Mouse (Mus musculus) brown adipose tissue, adult 24 weeks (tissue): ENCODE results near the gene Meaf6. TPM values are rescaled to one million over a fixed set of nuclear protein-coding genes. Genes with fewer than 3 reads are reported as not detected.

Source experiments
- polyA plus RNA-seq: library from polyadenylated mRNA; stranded (reverse); fragments of >200 nt; gene quantifications from 2 replicates; pipeline ENCODE4 v1.2.4, GENCODE M21; 2012; ENCODE audit not compliant: missing spikeins, insufficient read depth, insufficient read length

Meaf6 gene
- polyA plus RNA-seq, 1 experiment: 15.2 TPM

Other genes starting within 250 kb of the Meaf6 start
- 15.8 and 17.4 TPM in 2 replicates for gene Yrdc, start 234.5 kb upstream of the Meaf6 start, polyA plus RNA-seq
- gene 1110065P20Rik, start 233.9 kb upstream of the Meaf6 start, polyA plus RNA-seq: 37.8 and 44.1 TPM in 2 replicates
- 0.42 TPM in 1 of 2 replicates, not detected in the other for gene Maneal, start 223.0 kb upstream of the Meaf6 start, polyA plus RNA-seq
- not detected in 2 replicates for gene Epha10, start 204.2 kb upstream of the Meaf6 start, polyA plus RNA-seq
- gene 9930104L06Rik, start 148.1 kb upstream of the Meaf6 start, polyA plus RNA-seq: 3.9 and 7.2 TPM in 2 replicates
- not detected in 2 replicates for gene Cdca8, start 145.8 kb upstream of the Meaf6 start, polyA plus RNA-seq
- gene Rspo1, start 98.7 kb upstream of the Meaf6 start, polyA plus RNA-seq: not detected in 2 replicates
- 25.0 and 26.6 TPM in 2 replicates for gene Gnl2, start 68.5 kb upstream of the Meaf6 start, polyA plus RNA-seq
- gene Dnali1, start 19.4 kb upstream of the Meaf6 start, polyA plus RNA-seq: not detected in 2 replicates
- 8.0 and 9.0 TPM in 2 replicates for gene Snip1, start 18.5 kb upstream of the Meaf6 start, polyA plus RNA-seq
- gene Zc3h12a, start 42.7 kb downstream of the Meaf6 start, polyA plus RNA-seq: 3.1 and 5.4 TPM in 2 replicates